Mouse (Mus musculus) central nervous system, embryonic 11.5 days (tissue): ENCODE results near the gene Olfr50. TPM values are rescaled to one million over a fixed set of nuclear protein-coding genes. Genes with fewer than 3 reads are reported as not detected.

ENCODE experiments used
- polyA plus RNA-seq: library from polyadenylated mRNA; depleted of rRNA; stranded (reverse); fragments of >200 nt; gene quantifications from 2 replicates; pipeline ENCODE4 v1.2.3, GENCODE M21; 2012; rRNA removed

Olfr50 gene
- not detected in 2 replicates for polyA plus RNA-seq

DNA sequence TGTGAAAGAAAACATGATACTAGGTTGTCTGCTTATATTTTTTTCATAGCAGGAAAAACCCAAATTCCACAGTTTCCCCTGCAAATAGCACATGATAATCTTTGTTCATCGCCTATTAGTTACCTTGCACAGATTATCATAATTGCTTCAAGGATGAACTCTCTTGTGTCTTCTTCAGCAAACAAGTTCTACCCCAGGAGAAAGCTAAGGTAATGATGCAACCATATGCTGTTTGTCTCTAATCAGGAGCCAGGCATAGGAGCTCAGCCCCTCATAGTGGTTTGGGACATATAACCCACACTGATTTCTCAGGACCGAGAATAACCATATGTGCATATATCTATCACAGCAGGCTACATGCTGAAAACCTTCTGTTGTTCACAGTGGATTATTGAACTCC lies at the start of gene Olfr50:
Gene Olfr50, plus strand, starts transcription at position 301 of the 400 bp plus-strand sequence.

DNA sequence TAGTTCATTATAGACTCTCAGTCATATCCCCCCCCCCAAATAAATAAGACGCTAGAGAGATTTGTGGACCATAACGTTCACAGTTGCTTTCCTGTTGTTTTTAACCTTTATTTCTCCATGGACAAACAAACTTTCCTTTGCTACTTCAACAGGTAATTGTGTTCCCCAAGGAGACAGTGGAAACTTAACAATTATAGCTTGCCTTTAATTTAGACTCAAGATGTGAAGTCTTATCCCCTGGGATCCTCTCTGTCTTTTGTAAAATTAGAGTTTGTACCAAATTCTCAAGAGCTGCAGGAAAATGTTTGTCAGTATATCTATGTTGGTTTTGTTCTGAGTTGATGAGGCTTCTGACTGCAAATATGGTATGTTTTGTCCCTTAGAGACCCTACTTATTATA lies 6.4 kb upstream of the Olfr50 start, which contains the start of gene Olfr348:
Gene Olfr348, plus strand, starts transcription at position 301 of the 400 bp plus-strand sequence.

DNA sequence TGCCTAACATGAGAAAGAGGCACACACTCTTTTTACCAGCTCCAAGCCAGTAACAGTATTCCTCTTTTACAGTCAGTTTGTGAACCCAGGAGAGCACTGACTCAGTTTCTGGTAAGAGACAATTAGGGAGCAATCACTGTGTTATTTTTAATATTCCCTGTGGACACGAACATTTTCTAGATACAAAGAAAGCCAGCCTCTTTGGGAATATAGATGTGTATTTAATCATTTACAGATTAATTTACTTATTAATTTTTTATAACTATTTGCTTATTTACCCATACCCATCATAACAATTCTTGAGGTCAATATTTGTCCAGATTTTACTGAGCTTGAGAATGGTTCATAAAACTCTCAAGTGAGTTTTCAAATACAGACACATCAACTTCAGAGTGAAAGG lies 26.6 kb downstream of the Olfr50 start, which contains the start of gene Olfr3:
Gene Olfr3, minus strand, starts transcription at position 101 of the 400 bp plus-strand sequence.

DNA sequence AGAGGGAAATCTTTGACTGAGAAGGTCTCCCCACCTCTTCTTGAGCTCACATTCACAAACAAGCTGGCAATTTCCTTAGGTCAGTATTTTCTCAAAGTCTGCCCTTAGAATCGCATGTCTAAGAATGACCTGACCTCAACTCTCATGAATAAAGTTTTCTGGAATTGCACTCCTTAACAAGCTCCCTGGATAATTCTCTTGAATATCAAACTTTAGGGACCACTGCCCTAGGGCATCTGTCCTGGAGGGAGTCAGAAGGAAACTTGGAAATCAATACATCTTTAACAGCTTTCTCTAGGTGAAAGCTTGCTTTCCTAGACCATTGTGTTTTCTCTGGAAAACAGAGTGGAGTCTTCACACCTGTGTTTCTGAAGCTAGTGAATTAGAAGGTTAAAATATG lies 55.7 kb downstream of the Olfr50 start, which contains the start of gene Olfr350:
Gene Olfr350, plus strand, starts transcription at position 301 of the 400 bp plus-strand sequence.

Other genes starting within 250 kb of the Olfr50 start
- not detected in 2 replicates for gene Olfr344, start 223.9 kb upstream of the Olfr50 start, polyA plus RNA-seq
- gene Olfr345, start 150.5 kb upstream of the Olfr50 start, polyA plus RNA-seq: not detected in 2 replicates
- not detected in 2 replicates for gene Olfr346, start 104.8 kb upstream of the Olfr50 start, polyA plus RNA-seq
- gene Olfr347, start 58.6 kb upstream of the Olfr50 start, polyA plus RNA-seq: not detected in 2 replicates
- not detected in 2 replicates for gene Olfr348, start 6.3 kb upstream of the Olfr50 start, polyA plus RNA-seq
- not detected in 2 replicates for gene Olfr3, start 26.5 kb downstream of the Olfr50 start, polyA plus RNA-seq
- not detected in 2 replicates for gene Olfr350, start 55.8 kb downstream of the Olfr50 start, polyA plus RNA-seq
- gene Olfr351, start 72.1 kb downstream of the Olfr50 start, polyA plus RNA-seq: not detected in 2 replicates
- gene Olfr352, start 77.9 kb downstream of the Olfr50 start, polyA plus RNA-seq: not detected in 2 replicates
- gene Olfr353, start 102.4 kb downstream of the Olfr50 start, polyA plus RNA-seq: not detected in 2 replicates
- not detected in 2 replicates for gene Olfr354, start 115.1 kb downstream of the Olfr50 start, polyA plus RNA-seq
- not detected in 2 replicates for gene Olfr355, start 138.4 kb downstream of the Olfr50 start, polyA plus RNA-seq
- not detected in 2 replicates for gene Olfr356, start 146.6 kb downstream of the Olfr50 start, polyA plus RNA-seq
- gene Olfr357, start 203.3 kb downstream of the Olfr50 start, polyA plus RNA-seq: not detected in 2 replicates
- not detected in 2 replicates for gene Olfr358, start 218.8 kb downstream of the Olfr50 start, polyA plus RNA-seq